Mouse (Mus musculus) left cerebral cortex, postnatal 4 days (tissue): ENCODE measurements at regions not wholly inside any gene's neighbourhood (a gene's known extent, or its start where the extent isn't known, plus 50 kb on each side); places are given as distances from the start of the nearest gene placed in this dataset.

Experiments used
- DNase-seq: peaks from one replicate; pipeline ENCODE4 v3.0.0-alpha.2; 2022
- intact Hi-C: fragments of 180-260 bp; cut with DNase I; formaldehyde crosslinking; loops from one replicate; pipeline ENCODE4 v1.15.1; 2025

DNA sequence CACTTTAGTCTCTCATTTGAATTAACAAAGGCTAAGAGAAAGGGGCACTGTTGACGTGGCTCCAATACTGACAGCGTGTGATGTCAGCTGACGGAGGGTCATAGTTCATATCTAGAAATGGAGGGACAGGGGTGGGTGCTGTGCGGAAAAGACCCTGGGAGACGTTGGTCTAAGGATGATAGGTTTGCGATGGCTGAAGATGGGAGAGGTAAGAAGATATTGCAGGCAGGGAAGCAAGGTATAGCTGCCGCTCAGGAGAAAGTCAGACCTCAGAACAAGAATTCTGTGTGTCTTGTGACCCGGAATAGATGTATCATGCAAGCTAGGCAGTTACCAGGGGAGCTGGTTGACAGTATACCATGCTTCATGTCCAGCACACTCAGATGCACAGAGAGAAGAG is 130.8 kb upstream of the Lrig1 start:
- no peak for DNase-seq
- intact Hi-C loops: no loop called here

DNA sequence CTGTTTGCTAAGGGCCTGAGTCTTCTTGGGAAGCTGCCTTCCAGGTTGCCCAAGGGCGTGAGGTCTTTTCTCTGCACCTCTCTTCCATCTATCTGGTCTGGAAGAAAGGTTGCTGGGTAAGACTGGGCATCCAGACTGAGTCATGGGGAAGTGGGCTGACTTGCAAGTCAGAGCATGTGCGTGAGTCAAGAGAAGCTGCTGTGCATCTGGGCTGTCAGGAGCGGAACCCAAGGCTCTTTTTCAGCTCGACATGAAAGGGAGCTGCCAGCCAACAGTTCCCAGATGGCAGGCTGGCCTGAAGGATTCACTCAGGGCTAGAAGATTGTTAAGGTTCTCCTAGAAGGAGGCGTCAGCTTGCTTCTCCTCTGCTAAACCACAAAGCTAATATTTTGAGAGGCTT is 129.3 kb upstream of the Lrig1 start:
- no peak for DNase-seq
- intact Hi-C loops: no loop called here

- DNase-seq: no peak
- intact Hi-C loops: no loop called here
Observed at GRCm38 (mm10) chr6:94826656-94827055, 126.7 kb upstream of the Lrig1 start.

GRCm38 (mm10) chr6:94818220-94818619 is 118.3 kb upstream of the Lrig1 start:
- intact Hi-C loops: no loop called here

GRCm38 (mm10) chr6:94816161-94816560 is 116.2 kb upstream of the Lrig1 start:
- intact Hi-C loops: no loop called here

More at GRCm38 (mm10) chr6:94818220-94818619, 118.3 kb upstream of the Lrig1 start:
- no peak for DNase-seq

DNA sequence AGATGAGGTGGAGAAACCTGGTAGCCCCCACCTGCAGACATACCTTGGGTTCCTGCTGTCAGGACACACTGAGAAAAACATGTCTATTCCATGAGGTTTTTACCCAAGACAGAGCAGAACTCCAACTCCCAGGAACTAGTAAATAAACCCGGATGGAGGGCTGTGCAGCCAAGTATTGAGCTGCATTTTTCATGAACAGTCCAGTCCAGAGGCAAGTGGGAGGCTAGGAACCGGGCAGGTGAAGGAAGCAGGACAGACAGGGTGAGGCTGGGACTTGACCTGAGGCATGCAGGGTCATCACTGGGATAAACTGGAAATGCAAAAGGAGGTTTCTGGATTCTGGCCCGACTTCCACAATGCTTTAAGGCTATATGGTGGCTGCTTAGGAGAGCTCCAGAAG is 114.8 kb upstream of the Lrig1 start:
- intact Hi-C loops: no loop called here
- DNase-seq: no peak

More at GRCm38 (mm10) chr6:94816161-94816560, 116.2 kb upstream of the Lrig1 start:
- DNase-seq: no peak

DNA sequence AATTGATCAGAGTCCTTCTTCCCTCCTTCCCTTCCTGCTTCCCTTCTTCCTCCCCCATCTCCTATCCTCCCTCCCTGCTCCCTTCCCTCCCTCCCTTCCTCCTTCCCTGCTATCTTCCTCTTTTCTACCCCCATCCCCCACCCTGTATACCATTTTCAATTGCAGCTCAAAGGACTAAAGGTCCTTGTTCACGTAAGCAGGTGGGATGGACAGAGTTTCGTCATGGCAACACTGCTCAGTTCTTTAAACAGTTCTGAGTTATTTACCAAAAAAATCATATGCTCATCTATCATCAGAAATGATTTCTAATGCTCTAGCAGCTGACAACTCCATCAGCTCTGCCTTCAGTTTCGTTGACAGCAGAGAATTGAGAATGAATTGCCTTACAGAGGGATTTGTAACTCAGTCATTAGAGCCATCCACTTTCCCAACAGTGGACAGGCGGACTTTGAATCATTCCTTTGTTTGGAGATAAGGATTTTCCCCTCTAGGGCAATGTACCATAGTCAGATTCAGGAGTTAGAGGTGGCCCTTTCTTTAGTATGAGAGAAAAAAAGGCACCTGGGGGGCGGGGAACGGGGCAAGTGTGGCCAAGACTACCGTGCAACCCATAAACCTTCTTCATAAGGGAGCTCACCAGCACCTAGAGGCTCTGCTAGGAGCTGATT is 113.7 kb upstream of the Lrig1 start:
- intact Hi-C loops: no loop called here
- DNase-seq: no peak

DNA sequence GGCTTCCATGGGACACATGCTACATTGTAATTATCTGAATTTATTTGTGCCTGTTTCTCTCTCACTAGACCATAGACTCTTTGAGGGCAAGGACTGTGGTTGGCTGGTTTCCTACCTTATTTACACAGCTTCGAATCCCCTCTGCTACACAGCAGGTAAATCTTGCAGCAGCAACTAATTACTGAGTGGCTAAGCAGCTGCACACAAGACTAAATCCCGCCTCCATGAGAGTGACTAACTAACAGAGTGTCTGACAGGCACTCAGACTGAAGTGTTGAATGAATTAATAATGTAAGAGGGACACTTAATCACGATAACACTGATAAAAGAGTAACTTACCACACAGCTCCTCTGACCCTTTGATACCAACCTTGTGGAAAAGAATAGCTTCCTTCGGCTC is 111.9 kb upstream of the Lrig1 start:
- no peak for DNase-seq
- intact Hi-C loops: no loop called here

- intact Hi-C loops: no loop called here
- no peak for DNase-seq
Observed at GRCm38 (mm10) chr6:94807216-94807615, 107.3 kb upstream of the Lrig1 start.

DNA sequence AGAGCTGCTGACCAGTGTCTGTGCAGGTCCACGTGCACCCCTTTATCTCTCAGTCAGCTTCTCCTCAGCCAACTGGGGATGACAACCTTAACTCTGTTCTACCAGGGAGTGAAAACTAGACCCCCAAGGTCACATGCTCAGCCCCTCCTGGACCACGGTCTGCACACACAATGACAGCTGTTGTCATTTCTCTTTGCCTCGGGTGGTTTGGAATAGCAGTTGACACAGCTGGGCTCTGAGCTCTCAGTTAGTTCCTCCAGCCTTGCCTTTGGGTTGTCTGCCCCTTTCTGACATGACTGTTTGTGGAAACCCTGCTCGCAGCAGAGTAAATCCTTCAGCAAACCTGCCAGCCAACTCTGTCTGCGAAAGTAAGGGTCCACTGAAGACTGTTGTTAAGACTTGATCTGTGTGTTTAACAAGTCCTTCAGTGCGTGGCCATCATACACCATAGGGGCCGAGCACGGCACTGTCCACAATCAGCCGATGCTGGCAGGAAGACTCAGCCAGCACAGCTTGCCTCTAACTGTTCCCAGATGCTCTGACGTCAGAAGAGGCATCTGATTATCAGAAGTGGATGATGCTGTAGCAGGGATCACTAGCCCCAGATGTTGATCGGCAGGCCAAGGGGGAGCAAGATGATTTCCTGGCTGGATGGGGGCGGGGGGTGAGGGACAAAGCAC is 106.7 kb upstream of the Lrig1 start:
- peak; percentile 4 for DNase-seq
- intact Hi-C loops: no loop called here

- peak; percentile 6 for DNase-seq
- intact Hi-C loops: no loop called here
Observed at GRCm38 (mm10) chr6:94805685-94806084, 105.7 kb upstream of the Lrig1 start.

DNA sequence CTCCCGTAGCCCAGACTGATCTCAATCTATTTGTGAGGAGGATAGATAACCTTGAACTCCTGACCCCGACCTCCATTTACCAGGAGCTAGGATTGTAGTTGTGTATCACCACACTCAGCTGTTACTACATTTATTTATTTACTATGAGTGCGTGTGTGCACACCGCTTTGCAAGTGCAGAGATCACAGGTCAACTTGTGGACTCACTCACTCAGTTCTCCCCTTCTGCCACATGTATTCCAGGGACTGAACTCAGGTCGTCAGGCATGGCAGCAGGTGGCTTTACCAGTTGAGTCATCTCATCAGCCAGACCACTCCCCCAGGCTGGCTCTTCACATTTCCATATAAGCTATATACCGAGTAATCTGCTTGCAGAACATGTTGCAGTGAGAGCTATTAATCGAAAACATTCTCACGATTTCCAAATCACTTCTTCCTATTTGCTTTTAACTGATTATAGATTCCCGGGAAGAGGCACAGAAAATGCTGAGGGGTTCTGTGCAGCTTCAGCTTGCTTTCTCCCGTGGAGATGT is 104.4 kb upstream of the Lrig1 start:
- DNase-seq: no peak

GRCm38 (mm10) chr6:94801039-94801438 is 101.1 kb upstream of the Lrig1 start:
- intact Hi-C loops: no loop called here
- DNase-seq: peak; percentile 35

More for the DNA sequence above, 104.4 kb upstream of the Lrig1 start:
- intact Hi-C loops: no loop called here

GRCm38 (mm10) chr6:94798545-94799211 is 98.7 kb upstream of the Lrig1 start:
- DNase-seq: no peak

DNA sequence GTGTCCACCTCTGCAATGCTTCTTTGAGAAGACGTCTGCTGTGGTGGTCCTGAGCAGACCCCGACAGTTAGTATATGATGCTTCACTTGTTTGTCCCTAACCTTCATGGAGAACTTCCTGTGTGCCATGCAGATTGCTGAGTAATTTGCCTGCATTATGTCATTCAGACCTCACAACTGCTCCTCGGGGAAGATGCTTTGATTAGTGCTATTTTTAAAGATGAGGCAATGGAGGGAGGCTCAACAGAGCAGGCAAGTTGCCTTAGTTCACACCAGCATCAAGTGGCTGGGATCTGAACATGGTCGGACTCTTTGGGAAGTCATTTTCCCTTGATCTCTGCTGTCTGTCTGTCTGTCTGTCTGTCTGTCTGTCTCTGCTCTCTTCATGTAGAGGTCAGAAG is 95.5 kb upstream of the Lrig1 start:
- DNase-seq: no peak
- intact Hi-C loops: no loop called here

More at GRCm38 (mm10) chr6:94798545-94799211, 98.7 kb upstream of the Lrig1 start:
- intact Hi-C loops: no loop called here

GRCm38 (mm10) chr6:94793555-94793954 is 93.6 kb upstream of the Lrig1 start:
- no peak for DNase-seq
- intact Hi-C loops: no loop called here

GRCm38 (mm10) chr6:94792312-94792711 is 92.4 kb upstream of the Lrig1 start:
- no peak for DNase-seq

DNA sequence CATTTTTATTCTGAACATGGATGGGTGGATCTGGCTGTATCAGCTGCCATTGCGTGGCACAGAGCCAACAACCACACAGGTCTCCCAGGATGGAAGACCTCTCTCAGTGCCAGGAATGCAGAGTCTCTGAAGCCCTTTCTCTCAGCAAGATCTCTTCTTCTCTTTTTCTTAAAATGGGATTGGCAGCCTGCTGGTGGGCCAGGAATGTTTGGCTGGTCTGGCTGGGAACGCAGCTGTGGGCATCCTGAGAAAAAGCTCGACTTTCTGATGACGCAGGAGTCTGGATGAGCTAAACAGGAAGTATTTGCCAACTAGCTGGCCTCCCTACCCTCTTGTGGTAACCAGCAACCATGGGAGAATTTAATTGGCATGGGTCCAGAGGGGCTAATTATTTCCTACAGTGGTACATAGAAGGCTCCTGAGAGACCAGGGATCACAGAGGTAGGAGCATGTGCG is 89.4 kb upstream of the Lrig1 start:
- intact Hi-C loops: no loop called here
- DNase-seq: peak; percentile 85

More at GRCm38 (mm10) chr6:94792312-94792711, 92.4 kb upstream of the Lrig1 start:
- intact Hi-C loops: no loop called here

- DNase-seq: no peak
- intact Hi-C loops: no loop called here
Observed at GRCm38 (mm10) chr6:94783471-94783870, 83.5 kb upstream of the Lrig1 start.

- intact Hi-C loops: no loop called here
- no peak for DNase-seq
Observed at GRCm38 (mm10) chr6:94780621-94781020, 80.7 kb upstream of the Lrig1 start.

GRCm38 (mm10) chr6:94779854-94780253 is 79.9 kb upstream of the Lrig1 start:
- intact Hi-C loops: no loop called here
- DNase-seq: no peak
